Mouse (Mus musculus) brown adipose tissue, adult 24 weeks (tissue): ENCODE data around the gene Ppp1r36. TPM values are rescaled to one million over a fixed set of nuclear protein-coding genes. Genes with fewer than 3 reads are reported as not detected.
"Not testable (repeated sequence)": the region's sequence is repeated elsewhere in the genome, so short reads cannot be mapped to it uniquely, and the experiment has no call there.

Experiments
- H3K27ac ChIP-seq: fragments of 200-500 bp; replicated peaks from 2 replicates; pipeline ENCODE4 v1.5.1; 2012; ENCODE audit warnings: low read depth, mild to moderate bottlenecking, low read length
- H3K4me1 ChIP-seq: fragments of 200-500 bp; 2 replicates; pipeline ENCODE4 v1.6.1; 2012; ENCODE audit warnings: low read length, mixed read lengths; ENCODE audit not compliant: control insufficient read depth, insufficient read depth, insufficient read length
- H3K4me3 ChIP-seq: fragments of 200-500 bp; 2 replicates; pipeline ENCODE4 v1.5.1; 2012; ENCODE audit warnings: low read depth, mild to moderate bottlenecking, low read length, moderate library complexity; ENCODE audit not compliant: insufficient read depth
- polyA plus RNA-seq: library from polyadenylated mRNA; stranded (reverse); fragments of >200 nt; gene quantifications from 2 replicates; pipeline ENCODE4 v1.2.4, GENCODE M21; 2012; ENCODE audit not compliant: missing spikeins, insufficient read depth, insufficient read length

Gene Ppp1r36
- polyA plus RNA-seq, 1 experiment, result not detected

DNA sequence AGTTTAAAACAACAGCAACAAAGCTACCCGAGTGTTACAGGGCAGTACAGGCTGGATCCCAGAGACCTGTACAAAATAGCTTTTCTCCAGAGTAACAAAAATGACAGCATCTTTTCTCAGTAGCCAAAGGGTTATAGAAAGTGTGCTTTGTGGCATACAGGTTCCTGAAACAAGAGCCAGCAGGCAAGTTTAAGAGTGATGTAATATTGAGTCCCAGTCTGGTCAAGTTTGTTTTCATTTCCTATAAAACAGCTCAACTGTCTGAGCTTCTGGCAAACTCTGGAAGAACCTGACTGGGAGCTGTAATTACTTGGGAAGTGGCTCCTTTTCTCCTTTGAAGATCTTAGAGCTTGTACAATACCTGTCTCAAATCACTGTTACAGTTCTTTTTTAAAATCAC, 10.2 kb upstream of the Ppp1r36 start:
- no peak overlapping the region for H3K27ac ChIP-seq
- no peak overlapping the region for H3K4me3 ChIP-seq
- peaks cover 13% of the 10 kb centered on the region; the same call in 1 of the 2 replicates for H3K4me1 ChIP-seq

DNA sequence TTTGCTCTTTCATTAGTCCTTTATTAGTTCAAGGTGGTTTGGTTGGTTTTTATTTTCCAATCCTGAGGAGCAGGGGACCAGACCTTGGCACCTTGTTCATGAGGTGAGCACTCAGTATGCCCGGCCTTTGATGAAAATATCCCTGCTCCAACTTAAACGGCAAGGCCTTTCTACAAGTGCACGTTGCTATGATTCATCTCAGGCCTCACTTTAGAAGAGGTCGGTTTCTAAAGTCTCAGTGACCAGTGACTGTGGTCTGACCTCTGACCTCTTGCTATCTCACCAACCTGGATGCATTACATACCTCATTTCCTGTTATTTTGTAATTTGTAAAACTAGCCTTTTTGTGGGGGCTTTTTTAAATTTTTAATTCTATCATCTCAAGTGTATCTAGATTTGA, 8.2 kb upstream of the Ppp1r36 start:
- peaks cover 13% of the 10 kb centered on the region; the same call in 1 of the 2 replicates for H3K4me1 ChIP-seq
- no peak overlapping the region for H3K4me3 ChIP-seq
- no peak overlapping the region for H3K27ac ChIP-seq

DNA sequence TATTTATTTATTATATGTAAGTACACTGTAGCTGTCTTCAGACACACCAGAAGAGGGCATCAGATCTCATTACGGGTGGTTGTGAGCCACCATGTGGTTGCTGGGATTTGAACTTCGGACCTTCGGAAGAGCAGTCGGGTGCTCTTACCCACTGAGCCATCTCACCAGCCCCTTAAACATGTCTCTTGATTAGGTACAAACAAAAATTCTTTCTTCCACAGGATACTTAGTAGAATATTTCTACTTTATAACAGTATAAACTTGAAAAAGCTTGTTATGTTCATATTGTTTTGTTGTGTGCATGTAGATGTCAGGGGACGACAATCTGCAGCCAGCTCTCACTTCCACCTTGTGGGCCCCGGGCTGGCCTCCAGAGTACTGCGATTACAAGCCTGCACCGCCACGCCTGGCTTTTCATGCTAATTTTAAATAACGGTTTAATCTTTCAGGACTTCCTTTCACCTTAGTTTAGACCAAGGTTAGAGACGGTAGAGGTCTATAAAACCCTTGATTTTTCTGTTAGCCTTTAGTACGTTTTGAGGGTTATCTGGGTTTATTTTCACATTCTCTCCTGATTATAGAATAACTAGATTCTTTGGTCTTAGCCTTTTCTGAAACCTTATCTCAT, 1.8 kb upstream of the Ppp1r36 start:
- peaks cover 3% of the 10 kb centered on the region; the same call in 1 of the 2 replicates for H3K4me1 ChIP-seq
- no peak overlapping the region for H3K27ac ChIP-seq
- no peak overlapping the region for H3K4me3 ChIP-seq

DNA sequence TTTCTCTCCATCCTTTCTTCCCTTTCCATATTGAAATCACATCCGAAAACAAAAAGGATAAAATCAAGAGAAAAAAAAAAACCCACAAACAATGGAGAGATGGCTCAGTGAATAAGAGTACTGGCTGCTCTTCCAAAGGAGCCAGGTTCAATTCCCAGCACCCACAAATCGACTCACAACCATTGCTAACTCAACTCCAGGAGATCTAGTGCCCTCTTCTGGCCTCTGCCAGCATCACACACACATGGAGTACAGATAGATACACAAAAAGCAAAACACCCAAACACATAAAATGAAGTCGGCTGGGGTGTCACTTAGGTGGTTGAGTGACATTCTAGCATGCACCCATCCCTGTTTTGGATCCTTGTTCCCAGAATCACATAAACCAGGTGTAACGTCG, 1.0 kb downstream of the Ppp1r36 start:
- Histone ChIP-seq H3K4me1 (peaks cover 3% of the 10 kb centered on the region; the same call in 1 of the 2 replicates), H3K27ac (no peak overlapping the region), H3K4me3 (no peak overlapping the region)

DNA sequence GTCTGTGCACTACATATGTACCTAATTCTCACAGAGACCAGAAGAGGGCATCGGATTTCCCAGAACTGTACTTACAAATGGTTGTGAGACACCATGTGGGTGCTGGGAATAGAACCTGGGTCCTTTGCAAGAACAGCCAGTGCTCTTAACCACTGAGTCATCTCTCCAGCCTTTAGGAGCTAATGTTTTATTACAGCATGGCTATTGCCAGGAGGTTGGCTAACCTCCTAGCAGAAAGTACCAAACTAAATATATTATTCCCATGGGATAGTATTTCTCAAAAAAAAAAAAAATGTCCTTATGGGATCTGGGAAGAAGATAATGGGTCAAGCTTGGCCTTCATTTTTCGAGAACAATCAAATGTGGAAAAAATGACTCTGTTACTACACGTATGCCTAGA, 7.9 kb downstream of the Ppp1r36 start:
- peaks cover 1% of the 10 kb centered on the region; the same call in 1 of the 2 replicates for H3K4me1 ChIP-seq

GRCm38 (mm10) chr12:76427546-76427945, 10.2 kb downstream of the Ppp1r36 start:
- no peak overlapping the region for H3K4me3 ChIP-seq

More for the DNA sequence above, 7.9 kb downstream of the Ppp1r36 start:
- Histone ChIP-seq H3K4me3 (no peak overlapping the region), H3K27ac (no peak overlapping the region)

GRCm38 (mm10) chr12:76430879-76431406, 13.6 kb downstream of the Ppp1r36 start:
- peak overlapping the region; percentile 72 for H3K27ac ChIP-seq
- H3K4me3 ChIP-seq, result no peak overlapping the region

More at GRCm38 (mm10) chr12:76427546-76427945, 10.2 kb downstream of the Ppp1r36 start:
- H3K4me1 ChIP-seq, result peaks cover 3% of the 10 kb centered on the region; the same call in 1 of the 2 replicates
- no peak overlapping the region for H3K27ac ChIP-seq

DNA sequence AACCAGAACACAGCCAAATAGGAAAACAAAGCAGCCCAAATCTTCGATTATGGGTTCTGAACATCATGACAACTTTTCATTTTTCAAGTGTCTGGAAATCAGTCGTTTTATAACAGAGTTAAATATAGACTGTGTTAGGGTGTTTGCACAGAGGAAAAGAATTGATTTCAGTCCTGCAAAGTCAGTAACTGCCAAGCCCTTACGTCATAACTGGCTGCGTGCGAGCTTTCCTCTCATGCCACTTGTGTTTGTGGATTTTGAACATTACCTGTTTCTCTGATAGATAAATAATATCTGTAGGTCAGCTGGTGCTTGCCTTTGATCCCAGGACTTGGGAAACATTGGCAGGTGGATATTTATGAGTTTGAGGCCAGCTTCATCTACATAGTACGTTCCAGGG, 14.1 kb downstream of the Ppp1r36 start:
- Histone ChIP-seq H3K4me1 (peaks cover 3% of the 10 kb centered on the region), H3K4me3 (no peak overlapping the region), H3K27ac (peak overlapping the region; percentile 72)

More at GRCm38 (mm10) chr12:76430879-76431406, 13.6 kb downstream of the Ppp1r36 start:
- peaks cover 3% of the 10 kb centered on the region for H3K4me1 ChIP-seq

DNA sequence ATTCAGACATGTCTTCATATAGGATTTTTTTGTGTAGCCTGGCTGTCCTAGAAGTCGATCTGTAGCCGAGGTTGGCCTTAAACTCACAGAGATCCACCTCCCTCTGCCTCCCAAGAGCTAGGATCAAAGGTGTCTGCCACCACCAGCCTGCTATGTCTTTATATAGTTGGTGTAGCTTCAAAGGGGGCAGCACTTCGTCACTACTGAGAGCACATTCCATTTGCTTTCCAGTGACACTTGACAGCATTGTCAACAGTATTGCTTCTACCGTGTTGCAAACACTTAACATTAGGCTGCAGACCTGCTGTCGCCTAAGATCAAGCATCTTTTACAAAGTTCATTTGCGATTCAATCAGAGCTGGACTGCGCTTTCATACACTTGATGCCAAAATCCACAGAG, 16.8 kb downstream of the Ppp1r36 start:
- Histone ChIP-seq H3K4me3 (no peak overlapping the region), H3K27ac (no peak overlapping the region)

GRCm38 (mm10) chr12:76435084-76435483, 17.7 kb downstream of the Ppp1r36 start:
- Histone ChIP-seq H3K27ac (no peak overlapping the region), H3K4me3 (no peak overlapping the region), H3K4me1 (peaks cover 3% of the 10 kb centered on the region)

More for the DNA sequence above, 16.8 kb downstream of the Ppp1r36 start:
- H3K4me1 ChIP-seq, result peaks cover 3% of the 10 kb centered on the region

DNA sequence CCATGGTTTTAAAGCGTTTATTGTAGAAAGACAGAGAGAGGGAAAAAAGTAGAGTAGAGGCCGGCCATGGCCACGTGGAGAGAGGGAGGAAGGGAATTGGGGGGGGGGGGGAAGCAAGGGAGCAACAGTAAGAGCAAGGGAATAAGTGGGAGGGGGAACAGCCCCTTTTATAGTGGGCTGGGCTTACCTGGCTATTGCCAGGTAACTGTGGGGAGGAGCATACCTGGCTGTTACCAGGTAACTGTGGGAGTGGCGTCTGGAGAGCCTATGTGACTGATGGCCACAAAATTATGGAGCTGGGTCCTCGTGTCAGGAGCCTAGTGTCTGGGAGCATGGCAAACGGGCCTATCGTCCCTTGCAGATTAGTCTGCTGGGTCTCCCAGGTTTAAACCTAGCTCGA, 18.2 kb downstream of the Ppp1r36 start:
- Histone ChIP-seq H3K27ac (no peak overlapping the region), H3K4me1 (no peaks in the 10 kb centered on the region; the same call in 1 of the 2 replicates), H3K4me3 (no peak overlapping the region)

DNA sequence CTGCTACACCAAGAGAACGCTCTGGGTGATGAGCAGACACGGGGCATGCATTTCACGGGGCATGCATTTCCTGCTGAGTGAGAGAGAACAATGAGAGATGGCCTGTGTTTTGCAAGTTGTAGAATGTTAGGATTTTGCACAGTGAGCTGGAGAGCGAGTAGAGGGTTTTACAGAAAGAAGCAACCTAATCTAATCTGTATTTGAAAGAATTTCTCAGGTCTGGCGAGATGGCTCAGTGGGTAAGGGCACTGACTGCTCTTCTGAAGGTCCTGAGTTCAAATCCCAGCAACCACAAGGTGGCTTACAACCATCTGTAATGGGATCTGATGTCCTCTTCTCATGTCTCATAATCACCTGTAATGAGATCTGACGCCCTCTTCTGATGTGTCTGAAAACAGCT, 26.1 kb downstream of the Ppp1r36 start:
- H3K4me3 ChIP-seq, H3K4me1 ChIP-seq, H3K27ac ChIP-seq: not testable (repeated sequence)

DNA sequence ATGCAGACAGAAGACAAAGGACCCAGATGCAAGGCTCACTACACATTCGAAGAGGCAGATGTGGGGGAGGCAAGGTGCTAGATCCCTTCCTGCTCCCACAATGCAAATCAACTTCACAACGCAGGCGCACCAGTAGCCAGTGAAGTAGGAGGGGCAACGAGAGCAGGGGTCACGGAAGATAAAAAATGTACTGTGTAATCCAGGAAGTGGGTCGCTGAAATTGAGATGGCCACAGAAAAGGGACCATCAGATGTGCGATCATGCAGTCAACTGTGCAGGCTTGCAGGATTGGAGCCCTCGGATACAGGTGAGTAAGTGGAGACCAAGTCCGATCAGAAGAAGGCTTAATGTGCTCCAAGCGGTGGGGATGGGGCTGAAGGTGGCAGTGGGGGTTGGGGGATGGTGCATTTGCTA, 27.0 kb downstream of the Ppp1r36 start:
- H3K27ac ChIP-seq, result no peak overlapping the region
- H3K4me1 ChIP-seq, result no peaks in the 10 kb centered on the region
- no peak overlapping the region for H3K4me3 ChIP-seq

- no peaks in the 10 kb centered on the region for H3K4me1 ChIP-seq
- no peak overlapping the region for H3K4me3 ChIP-seq
- no peak overlapping the region for H3K27ac ChIP-seq
Measured at GRCm38 (mm10) chr12:76444862-76445261, 27.5 kb downstream of the Ppp1r36 start.

DNA sequence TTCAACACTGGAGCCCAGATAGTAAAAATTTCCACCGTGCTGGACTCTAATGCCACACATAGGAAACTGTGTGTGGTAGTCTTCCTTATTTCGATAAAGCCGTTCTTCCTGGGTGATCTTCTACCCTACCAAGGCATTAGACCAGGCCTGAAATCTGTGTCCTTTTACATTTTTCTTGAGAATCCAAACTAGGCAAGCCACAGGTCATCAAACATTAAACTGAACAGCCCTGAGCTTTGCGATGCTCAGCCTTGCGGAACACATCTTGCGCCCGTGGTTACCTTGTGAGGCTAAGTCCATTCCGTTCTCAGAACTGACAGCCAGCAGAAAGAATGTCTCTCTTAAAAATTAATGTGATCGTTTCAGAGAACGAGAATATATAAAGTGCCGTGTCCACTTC, 28.9 kb downstream of the Ppp1r36 start:
- Histone ChIP-seq H3K4me1 (no peaks in the 10 kb centered on the region), H3K27ac (no peak overlapping the region), H3K4me3 (no peak overlapping the region)

- no peaks in the 10 kb centered on the region for H3K4me1 ChIP-seq
- no peak overlapping the region for H3K27ac ChIP-seq
- H3K4me3 ChIP-seq, result no peak overlapping the region
Measured at GRCm38 (mm10) chr12:76448127-76448526, 30.8 kb downstream of the Ppp1r36 start.
